Mouse (Mus musculus): ENCODE data around the gene Prpf6.

DNA sequence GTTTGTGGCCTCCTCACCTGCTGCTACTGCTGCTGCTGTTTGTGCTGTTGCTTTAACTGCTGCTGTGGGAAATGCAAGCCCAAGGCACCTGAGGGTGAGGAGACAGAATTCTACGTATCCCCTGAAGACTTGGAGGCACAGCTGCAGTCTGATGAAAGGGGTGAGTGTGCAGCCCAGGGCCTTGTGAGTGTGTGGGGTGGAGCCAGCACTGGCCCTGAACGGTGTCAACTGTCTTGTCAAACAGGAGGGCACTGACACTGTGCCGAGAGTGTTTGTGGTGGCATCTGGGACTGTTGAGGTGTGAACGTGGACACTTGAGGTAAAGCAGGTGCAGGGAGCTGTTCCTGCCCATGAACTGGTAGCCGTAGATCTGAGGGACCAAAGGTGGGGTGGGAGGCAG lies 43.0 kb upstream of the Prpf6 start:
- TF ChIP-seq CTCF (IDR thresholded peaks at IDR 0.05; ENCODE audit: extremely low read depth, insufficient read length, insufficient replicate concordance, low read depth, low read length) (no peak), POLR2A (IDR thresholded peaks at IDR 0.05; ENCODE audit: low read depth, low read length) (no peak)

Data from small intestine, adult 2 months (tissue).